Mouse (Mus musculus) MEL-GATA-1-ER (cell line): ENCODE data around the gene 1110051M20Rik.
A peak's percentile ranks its signal among the peaks of the same experiment; 100 is the strongest.

Experiments
- DNase-seq: peaks from one replicate; pipeline ENCODE4 v3.0.0-alpha.2; 2012; ENCODE audit warnings: low read depth; ENCODE audit errors: extremely low read depth

1110051M20Rik gene

GRCm38 (mm10) chr2:91306589-91306988 lies 137.9 kb downstream of the 1110051M20Rik start:
- DNase-seq: peak; percentile 12

DNA sequence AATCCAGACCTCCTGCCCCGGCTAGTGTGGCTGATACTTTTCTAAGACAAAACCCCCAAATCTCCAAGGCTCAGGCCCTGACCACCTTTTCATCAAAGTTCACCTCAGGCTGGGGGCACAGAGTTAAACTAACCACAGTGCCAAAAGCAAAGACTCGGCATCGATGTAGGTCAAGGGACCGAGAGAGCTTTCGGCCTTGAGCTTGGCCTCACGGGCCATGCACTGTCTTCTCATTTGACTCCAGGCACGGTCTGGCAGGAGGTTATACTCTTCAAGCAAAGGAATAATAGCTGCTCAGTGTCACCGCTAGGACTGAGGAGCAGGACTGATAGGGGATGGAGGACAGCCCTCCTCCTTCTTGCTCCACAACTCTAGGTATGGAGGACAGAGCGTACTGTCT lies 138.6 kb downstream of the 1110051M20Rik start:
- no peak for DNase-seq

- no peak for DNase-seq
These were observed 141.7 kb downstream of the 1110051M20Rik start for GRCm38 (mm10) chr2:91302845-91303244.

DNA sequence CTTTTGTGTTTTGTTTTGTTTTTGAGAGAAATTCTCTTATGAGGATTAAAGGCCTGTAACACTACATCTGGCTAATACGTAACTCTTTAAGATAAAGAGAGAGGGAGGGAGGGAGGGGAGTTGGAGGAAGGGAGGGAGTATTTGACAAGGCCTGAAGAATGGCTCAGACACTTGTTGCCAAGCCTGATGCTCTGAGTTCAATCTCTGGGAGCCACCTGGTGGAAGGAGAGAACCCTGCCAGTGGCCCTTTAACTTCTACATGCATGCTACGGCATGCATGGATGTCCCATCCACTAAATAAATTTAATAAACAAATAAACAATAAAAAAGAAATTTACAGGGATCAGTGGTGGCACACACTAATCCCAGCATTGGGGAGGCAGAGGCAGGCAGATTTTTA lies 142.7 kb downstream of the 1110051M20Rik start:
- no peak for DNase-seq

DNA sequence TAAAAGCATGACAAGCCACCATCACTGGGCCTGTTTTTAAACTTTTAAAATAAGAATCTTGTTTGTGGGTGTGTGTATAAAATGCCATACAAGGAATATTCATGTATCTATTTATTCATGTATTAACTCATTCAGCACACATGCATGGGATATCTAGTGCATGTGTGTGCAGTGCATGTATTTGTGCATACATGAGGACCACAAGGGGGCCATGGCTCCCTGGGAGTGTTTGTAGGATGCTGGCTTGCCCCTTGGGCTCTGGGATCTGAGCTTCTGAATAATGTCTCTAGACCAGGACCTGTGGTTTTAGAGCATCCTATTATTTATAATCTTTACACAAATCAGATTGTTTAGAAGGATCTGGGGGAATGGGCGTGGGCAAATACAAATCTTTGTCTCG lies 143.7 kb downstream of the 1110051M20Rik start:
- DNase-seq: no peak

- no peak for DNase-seq
These were observed 145.3 kb downstream of the 1110051M20Rik start for GRCm38 (mm10) chr2:91299156-91299555.

DNA sequence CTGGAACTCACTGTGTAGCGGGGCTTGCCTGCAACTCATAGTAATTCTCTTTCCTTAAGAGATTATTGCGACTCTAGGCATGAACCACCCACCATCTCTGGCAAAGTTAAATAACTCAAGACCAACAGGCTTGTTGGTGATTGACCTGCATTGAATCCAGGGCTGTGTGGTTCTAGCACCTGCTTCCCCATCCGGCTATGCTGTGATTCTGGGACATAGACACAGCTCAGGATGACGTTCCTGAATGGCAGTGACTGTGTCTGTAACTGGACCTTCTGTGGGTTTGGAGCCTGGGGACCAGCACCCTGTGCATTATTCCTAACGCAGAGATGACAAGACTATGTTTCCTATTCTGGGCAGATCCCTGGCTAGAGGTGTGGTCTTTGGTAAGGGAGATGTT lies 148.6 kb downstream of the 1110051M20Rik start:
- DNase-seq: no peak

DNA sequence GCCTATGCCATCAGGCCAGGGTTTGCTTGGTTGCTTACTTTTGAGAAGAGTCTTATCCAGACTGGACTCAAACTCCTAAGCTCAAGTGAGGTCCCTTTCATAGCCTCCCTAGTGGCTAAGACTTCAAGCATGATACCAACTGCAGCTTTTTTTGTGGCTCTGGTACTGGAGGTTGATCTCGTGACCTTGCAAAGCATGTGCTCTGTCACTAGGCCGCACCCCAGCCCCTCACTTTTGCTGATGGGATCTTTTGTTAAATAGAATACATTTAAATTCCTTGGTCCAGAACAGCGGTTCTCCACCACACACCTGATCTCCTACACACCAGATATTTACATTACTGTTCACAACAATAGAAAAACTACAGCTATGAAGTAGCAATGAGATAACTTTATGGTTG lies 150.3 kb downstream of the 1110051M20Rik start:
- DNase-seq: no peak

DNA sequence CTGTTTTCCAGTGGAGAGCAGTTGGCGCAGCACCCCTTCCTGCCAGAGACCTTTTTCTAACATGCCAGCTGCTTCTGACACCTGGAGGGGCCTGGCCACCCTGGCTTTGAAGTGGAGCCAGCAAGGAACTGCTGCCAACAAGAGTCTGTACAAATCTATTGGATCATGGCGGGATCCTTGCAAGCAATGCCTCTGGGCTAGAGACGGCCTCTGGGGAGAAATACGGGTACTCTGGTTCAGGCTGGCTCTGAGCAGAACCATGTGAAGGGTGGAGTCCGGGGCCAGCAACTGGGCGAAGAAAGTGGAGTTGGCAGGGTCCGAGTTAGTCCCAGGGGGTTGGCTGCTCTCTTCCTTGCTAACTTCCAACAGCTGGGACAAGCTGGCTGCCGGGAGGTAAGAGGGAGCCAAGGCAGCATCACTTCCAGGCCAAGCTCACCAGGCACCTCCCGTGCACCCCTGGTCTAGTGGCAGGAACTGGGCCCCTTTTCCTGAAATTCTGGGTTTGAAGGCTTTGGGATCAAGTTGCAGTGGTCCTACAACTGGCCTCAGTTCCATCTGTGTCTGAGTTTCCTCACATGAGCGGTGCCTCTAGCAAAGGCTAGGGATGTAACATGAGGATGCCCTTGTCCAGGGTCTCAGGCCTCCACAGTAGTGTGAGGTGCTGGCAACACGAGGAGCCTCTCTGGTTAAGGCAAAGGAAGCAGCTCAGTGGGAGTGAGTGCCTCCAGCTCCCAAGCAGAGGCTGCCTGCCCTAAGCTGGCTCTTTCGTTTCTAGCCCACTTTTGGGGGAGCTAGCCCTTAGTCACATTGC lies 153.1 kb downstream of the 1110051M20Rik start:
- DNase-seq: no peak

DNA sequence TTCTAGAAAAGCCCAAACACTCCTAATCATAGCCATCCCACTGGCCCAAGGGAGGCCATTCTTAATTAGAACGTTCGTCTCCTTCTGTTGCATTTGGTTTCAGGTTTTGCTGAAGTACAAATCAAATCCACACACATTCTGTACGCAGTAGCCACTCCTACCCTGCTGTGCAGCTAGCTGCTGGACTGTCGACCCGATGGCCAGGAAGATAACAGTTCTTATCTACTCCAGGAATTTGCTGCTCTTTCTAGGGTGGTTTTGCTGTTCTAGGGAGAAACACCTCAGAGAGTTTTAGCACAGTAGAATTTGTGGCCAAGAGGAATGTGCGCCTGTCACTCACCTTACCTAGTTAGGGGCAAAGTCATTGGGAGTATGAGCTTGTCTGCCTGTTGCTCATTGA lies 156.9 kb downstream of the 1110051M20Rik start:
- DNase-seq: no peak

- no peak for DNase-seq
These were observed 158.5 kb downstream of the 1110051M20Rik start for GRCm38 (mm10) chr2:91285885-91286505.

DNA sequence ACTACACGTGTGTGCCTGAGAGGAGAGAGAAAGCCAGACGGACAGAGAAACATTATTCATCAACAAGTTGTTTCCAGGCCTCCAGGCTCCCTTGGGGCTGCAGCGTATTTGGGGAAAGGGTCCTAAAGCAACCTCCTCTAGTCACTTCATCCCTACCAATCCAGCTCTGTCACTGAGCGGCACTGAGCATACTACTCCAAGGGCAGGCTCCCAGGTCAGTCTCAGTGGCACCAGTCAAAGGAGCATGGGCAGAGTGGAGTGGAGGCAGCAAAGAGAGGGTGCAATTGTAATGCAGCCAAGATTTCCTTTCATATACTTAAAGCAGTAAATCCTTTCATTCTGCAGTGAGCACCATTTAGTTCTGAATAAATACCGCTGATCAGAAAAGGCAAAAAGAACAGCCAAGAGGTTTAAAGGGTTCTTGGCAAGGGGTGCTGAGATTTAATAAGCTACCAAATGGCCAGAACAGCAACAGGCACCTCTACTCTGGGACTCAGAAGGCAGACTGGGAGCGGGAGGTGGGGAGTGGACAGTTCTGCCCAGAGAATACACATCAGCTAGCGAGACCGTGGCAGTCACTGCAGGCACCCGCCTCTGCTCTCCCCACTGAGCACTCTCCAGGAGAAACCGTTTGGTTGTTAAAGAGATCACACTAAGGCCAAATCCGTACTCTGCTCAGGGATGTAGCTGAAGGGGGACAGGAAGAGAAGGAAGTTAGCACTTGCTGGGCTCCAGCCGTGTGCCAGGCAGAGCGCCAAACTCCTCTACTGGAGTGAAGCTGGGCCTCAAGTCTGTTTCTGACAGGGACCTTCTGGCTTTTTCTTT lies 159.9 kb downstream of the 1110051M20Rik start:
- DNase-seq: no peak

DNA sequence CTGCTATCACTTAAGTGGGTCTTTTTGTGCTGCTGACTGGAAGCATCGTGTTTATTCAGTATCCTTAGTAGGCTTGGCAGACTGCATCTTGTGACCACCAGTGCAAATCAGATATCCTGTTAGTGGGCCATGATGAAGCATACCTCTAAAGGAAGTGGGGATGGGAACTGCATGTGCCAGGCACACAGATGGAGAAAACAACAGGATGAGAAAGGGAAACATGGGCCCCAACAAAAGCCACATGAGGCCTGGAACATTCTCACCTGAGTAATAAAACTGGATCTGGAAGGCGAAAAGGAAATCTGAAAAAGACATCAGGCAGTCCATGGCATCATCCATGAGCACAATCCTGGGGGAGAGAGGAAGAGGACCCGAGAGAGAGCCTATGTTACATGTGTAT lies 160.5 kb downstream of the 1110051M20Rik start:
- DNase-seq: no peak

DNA sequence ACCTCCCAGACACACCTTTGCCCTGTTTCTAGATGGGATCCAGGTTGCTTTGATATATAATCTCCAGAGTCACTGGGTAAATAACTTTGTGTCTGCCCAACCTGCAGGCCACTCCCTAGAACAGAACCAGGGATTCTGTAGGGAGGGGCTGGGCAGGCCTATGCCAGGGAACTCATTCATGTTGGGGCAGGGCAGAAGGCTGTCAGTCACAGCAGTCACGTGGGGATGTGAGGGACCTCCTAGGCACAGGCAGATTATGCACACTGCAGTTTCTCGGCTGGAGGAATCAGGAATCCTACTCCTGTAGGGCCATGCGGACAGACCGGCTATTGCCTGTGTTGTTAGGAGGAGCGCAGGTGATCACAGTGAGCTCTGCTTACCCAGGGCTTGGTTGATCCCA lies 163.1 kb downstream of the 1110051M20Rik start:
- DNase-seq: no peak

DNA sequence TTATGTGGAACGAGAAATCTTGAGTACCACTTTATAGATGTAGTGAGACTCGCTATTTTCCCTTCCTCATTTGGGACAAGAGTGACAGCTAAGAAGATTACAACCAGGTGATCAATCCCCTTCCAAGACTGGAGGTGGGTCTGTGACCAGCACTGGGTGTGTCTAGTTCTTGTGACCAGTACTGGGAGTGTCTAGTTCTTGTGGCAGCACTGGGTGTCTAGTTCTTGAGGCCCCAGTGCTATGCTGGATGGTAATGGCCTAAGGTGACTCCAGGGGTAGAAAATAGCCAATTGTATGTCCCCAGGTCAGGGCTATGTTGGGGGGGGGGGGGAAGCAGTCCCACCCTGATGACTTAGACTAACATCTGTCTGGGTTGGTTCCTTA lies 165.1 kb downstream of the 1110051M20Rik start:
- no peak for DNase-seq

DNA sequence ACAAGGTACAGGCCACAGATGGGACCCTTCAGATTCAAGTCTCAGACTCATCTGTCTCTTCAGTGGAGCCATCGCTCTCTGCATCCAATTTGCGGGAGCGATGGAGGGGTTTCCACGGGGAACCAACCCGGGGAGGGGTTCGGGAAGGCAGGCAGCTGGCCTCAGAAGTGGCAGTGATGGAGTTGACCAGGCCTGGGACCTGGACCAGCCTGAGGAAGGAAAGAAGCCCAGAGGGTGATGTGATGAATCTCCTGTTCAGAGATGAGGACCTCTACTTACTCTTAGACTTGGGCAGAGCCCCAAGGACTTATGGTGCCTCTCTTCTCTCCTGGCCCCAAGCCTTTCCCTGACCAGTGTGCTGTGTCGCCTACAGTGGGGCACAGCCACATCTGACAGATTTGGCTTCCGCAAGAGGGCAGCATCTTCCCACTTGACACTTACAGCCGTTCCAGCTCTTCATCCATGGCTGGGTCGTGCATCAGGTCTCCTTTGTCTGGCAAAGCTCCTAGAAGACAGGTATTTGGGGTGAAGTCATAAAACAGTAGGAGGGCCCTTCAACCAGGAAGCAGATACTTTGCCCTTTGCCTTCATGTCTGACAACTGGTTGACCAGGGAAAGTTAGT lies 165.6 kb downstream of the 1110051M20Rik start:
- DNase-seq: no peak

DNA sequence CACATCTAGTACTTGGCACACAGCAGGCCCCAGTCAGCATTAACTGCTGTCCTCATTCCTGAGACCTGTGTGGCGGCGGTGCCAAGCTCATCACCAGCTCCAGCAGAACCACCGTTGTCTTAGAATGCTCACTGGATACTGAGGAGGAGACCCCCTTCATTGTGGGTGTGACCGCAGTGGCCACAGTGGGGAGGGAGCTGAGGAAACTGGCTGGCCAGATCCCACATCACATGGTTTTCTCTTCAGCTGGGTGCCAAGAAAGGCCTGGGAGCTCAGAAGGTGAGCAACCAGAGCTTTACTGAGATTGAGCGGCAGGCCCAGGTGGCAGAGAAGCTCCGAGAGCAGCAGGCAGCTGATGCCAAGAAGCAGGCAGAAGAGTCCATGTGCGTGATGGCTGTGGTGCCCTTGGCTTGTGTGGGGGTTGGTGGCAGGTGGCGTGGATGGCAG lies 174.8 kb downstream of the 1110051M20Rik start:
- DNase-seq: no peak

DNA sequence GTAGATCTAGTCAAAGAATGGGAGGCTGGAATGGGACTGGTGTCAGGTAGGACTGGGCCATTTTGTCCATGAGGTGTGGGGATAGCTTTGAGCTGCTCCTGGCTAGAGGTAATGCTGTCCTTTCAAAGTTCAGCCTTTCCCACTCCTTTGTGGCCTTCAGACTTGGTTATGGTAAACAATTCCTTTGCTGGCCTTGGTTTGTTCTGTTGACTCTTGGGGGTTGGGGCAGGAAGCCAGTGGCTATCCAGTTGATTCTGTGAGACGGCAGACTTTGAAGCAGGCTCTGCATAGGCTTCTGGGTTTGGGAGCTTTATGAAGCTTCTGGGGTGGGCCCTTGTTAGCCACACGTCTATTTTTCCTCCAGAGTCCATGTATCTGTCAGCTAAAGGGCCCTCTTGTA lies 175.8 kb downstream of the 1110051M20Rik start:
- DNase-seq: no peak

DNA sequence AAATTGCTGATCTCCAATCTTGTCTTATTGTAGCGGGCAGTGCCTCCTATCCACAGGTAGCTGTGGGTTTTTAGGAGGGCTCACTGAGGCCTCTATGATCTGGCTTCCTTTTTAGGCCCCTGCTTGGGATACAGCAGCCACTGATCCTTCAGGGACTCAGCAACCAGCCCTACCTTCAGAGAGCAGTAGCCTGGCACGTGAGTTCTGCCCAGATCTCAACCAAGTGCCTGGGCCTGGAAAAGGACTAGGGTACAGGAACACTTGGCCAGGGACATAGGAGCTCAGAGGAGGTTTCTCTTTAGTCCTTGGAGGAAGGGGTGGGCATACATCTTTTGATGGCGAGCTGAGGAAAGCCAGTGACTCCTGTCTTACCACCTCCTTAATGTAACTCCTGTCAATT lies 176.5 kb downstream of the 1110051M20Rik start:
- no peak for DNase-seq

DNA sequence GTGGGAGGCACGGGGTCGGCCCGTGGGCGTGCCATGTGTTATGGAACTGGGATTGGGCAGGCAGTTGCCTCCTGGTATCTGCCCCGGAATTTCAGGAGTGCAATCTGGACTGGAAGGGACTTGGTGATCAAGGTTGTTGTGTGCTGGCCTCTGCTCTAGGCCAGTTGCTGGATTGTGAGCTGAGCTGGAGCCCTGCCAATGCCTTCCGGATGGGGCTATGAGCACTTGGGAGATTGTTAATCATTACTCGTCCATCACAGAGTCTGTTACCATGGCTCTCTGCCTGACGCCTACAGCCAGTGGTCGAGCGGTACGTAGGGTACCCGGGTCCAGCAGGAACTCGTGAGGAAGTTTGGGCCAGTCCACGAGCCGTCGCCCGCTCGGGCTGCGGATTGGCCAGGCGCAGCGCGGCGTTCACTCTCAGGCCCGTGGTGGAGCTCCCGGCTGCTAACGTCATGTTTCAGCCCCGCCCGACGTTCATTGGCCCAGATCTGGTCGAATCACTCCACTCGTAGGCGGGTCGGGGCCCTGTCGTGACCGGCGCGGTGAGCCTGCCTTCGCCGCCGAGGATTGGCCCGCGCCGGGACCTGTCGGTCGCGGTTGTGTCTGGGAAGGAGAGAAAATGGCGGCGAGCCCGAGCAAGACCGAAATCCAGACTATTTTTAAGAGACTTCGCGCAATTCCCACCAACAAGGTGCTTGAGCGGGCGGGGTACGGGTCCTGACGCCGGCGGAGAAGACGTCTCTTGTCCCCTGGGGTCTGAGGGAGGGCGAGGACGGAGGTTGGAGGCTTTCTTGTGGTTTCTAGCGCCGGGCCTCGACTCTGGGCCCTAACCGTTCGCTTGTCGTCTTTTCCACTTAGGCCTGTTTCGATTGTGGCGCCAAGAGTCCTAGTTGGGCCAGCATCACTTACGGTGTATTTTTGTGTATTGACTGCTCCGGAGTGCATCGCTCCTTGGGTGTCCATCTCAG lies 179.5 kb downstream of the 1110051M20Rik start, which contains the start of gene Arfgap2:
Arfgap2 (plus strand) TSS at position 264 of the 971 bp plus-strand sequence.
- DNase-seq: peak; percentile 87
